Mouse (Mus musculus) heart, embryonic 16.5 days (tissue): ENCODE data around the gene Lnx1. TPM values are rescaled to one million over a fixed set of nuclear protein-coding genes. Genes with fewer than 3 reads are reported as not detected.

Experiments
- ATAC-seq: fragments of 200-750 bp; cut with Nextera tagmentation; replicated peaks from 2 replicates; pipeline ENCODE4 v1.8.0; 2017; ENCODE audit warnings: moderate number of reproducible peaks; ENCODE audit not compliant: insufficient read depth, low FRiP score; ENCODE audit errors: extremely low read depth
- H3K27ac ChIP-seq: fragments of 300-500 bp; sonication (generic); 2 replicates; pipeline ENCODE4 v1.5.1; 2014; ENCODE audit warnings: mild to moderate bottlenecking, low read length, control low read depth, moderate library complexity
- H3K27me3 ChIP-seq: fragments of 300-500 bp; sonication (generic); 2 replicates; pipeline ENCODE4 v1.6.1; 2014; ENCODE audit warnings: low read length, mixed read lengths; ENCODE audit not compliant: control insufficient read depth, insufficient read depth
- H3K36me3 ChIP-seq: fragments of 300-500 bp; sonication (generic); 2 replicates; pipeline ENCODE4 v1.6.1; 2014; ENCODE audit not compliant: control insufficient read depth, insufficient read depth
- H3K4me1 ChIP-seq: fragments of 300-500 bp; sonication (generic); 2 replicates; pipeline ENCODE4 v1.6.1; 2014; ENCODE audit warnings: low read length, mixed read lengths; ENCODE audit not compliant: control insufficient read depth, insufficient read depth
- H3K4me2 ChIP-seq: fragments of 300-500 bp; sonication (generic); 2 replicates; pipeline ENCODE4 v1.6.1; 2014; ENCODE audit warnings: low read depth, mild to moderate bottlenecking, control low read depth, low read length
- H3K4me3 ChIP-seq: fragments of 300-500 bp; sonication (generic); 2 replicates; pipeline ENCODE4 v1.5.1; 2014; ENCODE audit warnings: mild to moderate bottlenecking, control low read depth, low read length
- H3K9ac ChIP-seq: fragments of 300-500 bp; sonication (generic); 2 replicates; pipeline ENCODE4 v1.6.1; 2014; ENCODE audit warnings: low read length, control low read depth
- H3K9me3 ChIP-seq: fragments of 300-500 bp; sonication (generic); replicated peaks from 2 replicates; pipeline ENCODE4 v1.6.1; 2016; ENCODE audit warnings: low read length; ENCODE audit not compliant: control insufficient read depth
- WGBS: fragments of 180-500 bp; shearing (Covaris S2); extraction: QIAGEN DNeasy Blood & Tissue Kit; methylation state at CpG from one replicate; pipeline ENCODE4 v1.1.7; 2014; 5-methylcytosine and 5-hydroxymethylcytosine counted together
- polyA plus RNA-seq: library from polyadenylated mRNA; unstranded; fragments of >200 nt; fragmentation: Nextera tagmentation; extraction: Ambion mirVana; gene quantifications from 2 replicates; pipeline ENCODE4 v1.2.1, GENCODE M21; 2015

The Lnx1 gene
- polyA plus RNA-seq, 1 experiment from 2014 or later: 0.67 TPM

- WGBS: 64% methylated on average over 6 of the region's 6 CpGs
- no peaks in the 10 kb centered on the region for H3K9me3 ChIP-seq
- H3K27me3 ChIP-seq: no peaks in the 10 kb centered on the region
- H3K4me3 ChIP-seq: no peak overlapping the region
- H3K36me3 ChIP-seq: no peaks in the 10 kb centered on the region
- H3K4me2 ChIP-seq: no peak overlapping the region
- H3K9ac ChIP-seq: no peak overlapping the region
- H3K27ac ChIP-seq: no peak overlapping the region
- ATAC-seq: no peak
- no peaks in the 10 kb centered on the region for H3K4me1 ChIP-seq
Measured at GRCm38 (mm10) chr5:74669925-74670324, 32.8 kb downstream of the Lnx1 start.

GRCm38 (mm10) chr5:74668956-74669355 lies 33.8 kb downstream of the Lnx1 start:
- Histone ChIP-seq H3K4me3 (no peak overlapping the region), H3K9ac (no peak overlapping the region), H3K27me3 (no peaks in the 10 kb centered on the region), H3K4me1 (no peaks in the 10 kb centered on the region), H3K36me3 (no peaks in the 10 kb centered on the region), H3K4me2 (no peak overlapping the region), H3K9me3 (no peaks in the 10 kb centered on the region), H3K27ac (no peak overlapping the region)
- 57% methylated on average over 6 of the region's 6 CpGs for WGBS
- no peak for ATAC-seq

- WGBS: 57% methylated on average over 1 of the region's 1 CpGs
Measured at GRCm38 (mm10) chr5:74662618-74663017, 40.1 kb downstream of the Lnx1 start.

GRCm38 (mm10) chr5:74661734-74662560 lies 40.8 kb downstream of the Lnx1 start:
- Histone ChIP-seq H3K4me2 (no peak overlapping the region), H3K27me3 (no peaks in the 10 kb centered on the region), H3K9me3 (no peaks in the 10 kb centered on the region), H3K36me3 (no peaks in the 10 kb centered on the region), H3K4me1 (no peaks in the 10 kb centered on the region), H3K27ac (no peak overlapping the region), H3K4me3 (no peak overlapping the region), H3K9ac (no peak overlapping the region)
- ATAC-seq: no peak
- WGBS: 69% methylated on average over 4 of the region's 4 CpGs

More at GRCm38 (mm10) chr5:74662618-74663017, 40.1 kb downstream of the Lnx1 start:
- H3K27me3 ChIP-seq: no peaks in the 10 kb centered on the region
- no peaks in the 10 kb centered on the region for H3K4me1 ChIP-seq
- no peak overlapping the region for H3K4me2 ChIP-seq
- no peaks in the 10 kb centered on the region for H3K9me3 ChIP-seq
- ATAC-seq: no peak
- H3K36me3 ChIP-seq: no peaks in the 10 kb centered on the region
- H3K9ac ChIP-seq: no peak overlapping the region
- no peak overlapping the region for H3K27ac ChIP-seq
- no peak overlapping the region for H3K4me3 ChIP-seq

GRCm38 (mm10) chr5:74659856-74660255 lies 42.9 kb downstream of the Lnx1 start:
- WGBS: 82% methylated on average over 4 of the region's 4 CpGs
- no peak for ATAC-seq
- no peaks in the 10 kb centered on the region for H3K36me3 ChIP-seq

GRCm38 (mm10) chr5:74659281-74659680 lies 43.4 kb downstream of the Lnx1 start:
- Histone ChIP-seq H3K27me3 (no peaks in the 10 kb centered on the region), H3K36me3 (no peaks in the 10 kb centered on the region), H3K27ac (no peak overlapping the region), H3K9me3 (no peaks in the 10 kb centered on the region), H3K4me2 (no peak overlapping the region), H3K9ac (no peak overlapping the region), H3K4me1 (no peaks in the 10 kb centered on the region), H3K4me3 (no peak overlapping the region)
- ATAC-seq: no peak
- WGBS: 79% methylated on average over 5 of the region's 5 CpGs

More at GRCm38 (mm10) chr5:74659856-74660255, 42.9 kb downstream of the Lnx1 start:
- no peak overlapping the region for H3K4me3 ChIP-seq
- H3K9me3 ChIP-seq: no peaks in the 10 kb centered on the region
- H3K27ac ChIP-seq: no peak overlapping the region
- no peak overlapping the region for H3K9ac ChIP-seq
- no peaks in the 10 kb centered on the region for H3K4me1 ChIP-seq
- no peak overlapping the region for H3K4me2 ChIP-seq
- no peaks in the 10 kb centered on the region for H3K27me3 ChIP-seq

GRCm38 (mm10) chr5:74657930-74658329 lies 44.8 kb downstream of the Lnx1 start:
- Histone ChIP-seq H3K27ac (no peak overlapping the region), H3K4me3 (no peak overlapping the region), H3K27me3 (no peaks in the 10 kb centered on the region), H3K9ac (no peak overlapping the region), H3K9me3 (no peaks in the 10 kb centered on the region), H3K4me2 (no peak overlapping the region), H3K36me3 (no peaks in the 10 kb centered on the region), H3K4me1 (no peaks in the 10 kb centered on the region)
- ATAC-seq: no peak
- 83% methylated on average over 6 of the region's 6 CpGs for WGBS

GRCm38 (mm10) chr5:74656410-74656809 lies 46.3 kb downstream of the Lnx1 start:
- no peak overlapping the region for H3K9ac ChIP-seq
- H3K36me3 ChIP-seq: no peaks in the 10 kb centered on the region
- no peak overlapping the region for H3K4me3 ChIP-seq
- 84% methylated on average over 5 of the region's 5 CpGs for WGBS
- H3K27ac ChIP-seq: no peak overlapping the region
- no peaks in the 10 kb centered on the region for H3K27me3 ChIP-seq
- H3K4me1 ChIP-seq: peaks cover 3% of the 10 kb centered on the region; the same call in 1 of the 2 replicates
- H3K4me2 ChIP-seq: no peak overlapping the region
- ATAC-seq: no peak
- no peaks in the 10 kb centered on the region for H3K9me3 ChIP-seq

GRCm38 (mm10) chr5:74654527-74654926 lies 48.2 kb downstream of the Lnx1 start:
- no peak overlapping the region for H3K4me3 ChIP-seq
- no peaks in the 10 kb centered on the region for H3K36me3 ChIP-seq
- no peak overlapping the region for H3K27ac ChIP-seq
- peaks cover 3% of the 10 kb centered on the region; the same call in 1 of the 2 replicates for H3K4me1 ChIP-seq
- no peaks in the 10 kb centered on the region for H3K9me3 ChIP-seq
- no peak for ATAC-seq
- no peak overlapping the region for H3K4me2 ChIP-seq
- no peaks in the 10 kb centered on the region for H3K27me3 ChIP-seq
- WGBS: 62% methylated on average over 6 of the region's 6 CpGs
- no peak overlapping the region for H3K9ac ChIP-seq
